Mouse (Mus musculus) hindbrain, embryonic 16.5 days (tissue): ENCODE results near the gene Tifa. TPM values are rescaled to one million over a fixed set of nuclear protein-coding genes. Genes with fewer than 3 reads are reported as not detected.

Experiments used
- ATAC-seq: fragments of 200-750 bp; cut with Nextera tagmentation; 2 replicates; pipeline ENCODE4 v1.8.0; 2017; ENCODE audit warnings: moderate TSS enrichment, moderate library complexity
- H3K27ac ChIP-seq: fragments of 300-500 bp; sonication (generic); 2 replicates; pipeline ENCODE4 v1.5.1; 2014; ENCODE audit warnings: low read depth, mild to moderate bottlenecking, control low read depth, low read length, moderate library complexity
- H3K27me3 ChIP-seq: fragments of 300-500 bp; sonication (generic); replicated peaks from 2 replicates; pipeline ENCODE4 v1.6.1; 2014; ENCODE audit warnings: low read length; ENCODE audit not compliant: control insufficient read depth, insufficient read depth
- H3K36me3 ChIP-seq: fragments of 300-500 bp; sonication (generic); 2 replicates; pipeline ENCODE4 v1.6.1; 2014; ENCODE audit warnings: mild to moderate bottlenecking, low read length, moderate library complexity, mixed read lengths; ENCODE audit not compliant: control insufficient read depth, insufficient read depth
- H3K4me1 ChIP-seq: fragments of 300-500 bp; sonication (generic); 2 replicates; pipeline ENCODE4 v1.6.1; 2014; ENCODE audit warnings: low read depth, low read length; ENCODE audit not compliant: control insufficient read depth, insufficient read depth
- H3K4me2 ChIP-seq: fragments of 300-500 bp; sonication (generic); 2 replicates; pipeline ENCODE4 v1.6.1; 2014; ENCODE audit warnings: mild to moderate bottlenecking, low read length, control low read depth, moderate library complexity
- H3K4me3 ChIP-seq: fragments of 300-500 bp; sonication (generic); 2 replicates; pipeline ENCODE4 v1.5.1; 2014; ENCODE audit warnings: mild to moderate bottlenecking, low read length, control low read depth, moderate library complexity
- H3K9ac ChIP-seq: fragments of 300-500 bp; sonication (generic); 2 replicates; pipeline ENCODE4 v1.6.1; 2014; ENCODE audit warnings: low read depth, mild to moderate bottlenecking, control low read depth, low read length, moderate library complexity
- H3K9me3 ChIP-seq: fragments of 300-500 bp; sonication (generic); 2 replicates; pipeline ENCODE4 v1.6.1; 2014; ENCODE audit warnings: mild to moderate bottlenecking, low read length, moderate library complexity; ENCODE audit not compliant: control insufficient read depth
- WGBS: fragments of 180-500 bp; shearing (Covaris S2); extraction: QIAGEN DNeasy Blood & Tissue Kit; methylation state at CpG from one replicate; pipeline ENCODE4 v1.1.7; 2014; 5-methylcytosine and 5-hydroxymethylcytosine counted together
- polyA plus RNA-seq: library from polyadenylated mRNA; unstranded; fragments of >200 nt; fragmentation: Nextera tagmentation; extraction: Ambion mirVana; gene quantifications from 2 replicates; pipeline ENCODE4 v1.2.1, GENCODE M21; 2015

The Tifa gene
- polyA plus RNA-seq, 1 experiment from 2014 or later = 2.8 TPM

GRCm38 (mm10) chr3:127862479-127862878, 72.9 kb downstream of the Tifa start:
- Histone ChIP-seq H3K4me2 (no peak overlapping the region), H3K4me1 (no peaks in the 10 kb centered on the region), H3K9me3 (0 out of 2 replicates have a peak, but pooled peaks cover 2% of the 10 kb centered on the region), H3K27me3 (no peaks in the 10 kb centered on the region), H3K36me3 (no peaks in the 10 kb centered on the region), H3K4me3 (no peak overlapping the region), H3K9ac (no peak overlapping the region), H3K27ac (no peak overlapping the region)
- WGBS = 66% methylated on average over 4 of the region's 4 CpGs
- ATAC-seq = no peak

GRCm38 (mm10) chr3:127863571-127863970, 74.0 kb downstream of the Tifa start:
- Histone ChIP-seq H3K27me3 (no peaks in the 10 kb centered on the region), H3K27ac (no peak overlapping the region), H3K4me2 (no peak overlapping the region), H3K9me3 (0 out of 2 replicates have a peak, but pooled peaks cover 2% of the 10 kb centered on the region), H3K36me3 (no peaks in the 10 kb centered on the region), H3K9ac (no peak overlapping the region), H3K4me3 (no peak overlapping the region), H3K4me1 (no peaks in the 10 kb centered on the region)
- no peak for ATAC-seq
- WGBS = 61% methylated on average over 3 of the region's 3 CpGs

- ATAC-seq = no peak
- Histone ChIP-seq H3K36me3 (no peaks in the 10 kb centered on the region), H3K4me2 (no peak overlapping the region), H3K4me1 (no peaks in the 10 kb centered on the region), H3K9me3 (no peaks in the 10 kb centered on the region), H3K4me3 (no peak overlapping the region), H3K27me3 (no peaks in the 10 kb centered on the region), H3K27ac (no peak overlapping the region), H3K9ac (no peak overlapping the region)
- WGBS = 37% methylated on average over 2 of the region's 2 CpGs
Observed at GRCm38 (mm10) chr3:127864242-127864641, 74.6 kb downstream of the Tifa start.

DNA sequence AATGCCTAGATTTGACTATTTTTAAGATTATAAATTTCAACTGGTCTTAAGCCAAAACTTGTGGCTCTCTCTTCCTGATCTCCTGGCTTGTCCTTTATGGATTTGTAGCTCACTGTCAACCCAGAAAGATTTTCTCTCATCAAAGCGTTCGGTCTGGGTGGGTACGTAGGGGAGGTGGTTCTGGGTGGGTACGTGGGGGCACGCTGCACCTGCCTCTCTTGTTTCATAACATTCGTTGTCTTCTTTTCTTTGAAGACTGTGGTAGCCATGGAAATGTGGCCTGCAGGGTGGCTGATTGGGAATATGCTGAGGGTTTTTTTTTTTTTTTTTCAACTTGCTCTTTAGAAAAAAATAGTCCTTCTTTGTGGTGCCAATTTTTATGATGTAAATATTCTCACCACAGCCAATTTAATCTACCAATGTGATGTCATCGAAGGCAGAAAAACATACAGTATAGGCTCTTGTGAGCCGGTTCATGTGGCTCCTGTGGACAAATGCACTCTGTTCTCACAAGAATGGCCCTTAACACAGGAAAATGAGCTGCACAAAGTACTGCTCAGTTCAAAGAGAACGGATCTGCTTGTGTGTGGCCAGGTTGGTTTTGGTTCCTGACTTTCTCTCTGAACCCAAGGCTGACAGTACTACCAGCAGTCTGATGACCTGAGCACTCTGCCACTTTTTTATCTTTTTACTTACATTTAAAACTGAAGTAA, 78.6 kb downstream of the Tifa start:
- Histone ChIP-seq H3K27me3 (no peaks in the 10 kb centered on the region), H3K4me3 (no peak overlapping the region), H3K36me3 (no peaks in the 10 kb centered on the region), H3K9ac (no peak overlapping the region), H3K4me1 (no peaks in the 10 kb centered on the region), H3K27ac (no peak overlapping the region), H3K9me3 (no peaks in the 10 kb centered on the region), H3K4me2 (no peak overlapping the region)
- ATAC-seq = no peak
- 39% methylated on average over 9 of the region's 9 CpGs for WGBS

GRCm38 (mm10) chr3:127868880-127869279, 79.3 kb downstream of the Tifa start:
- peak; percentile 69 for ATAC-seq
- Histone ChIP-seq H3K27me3 (no peaks in the 10 kb centered on the region), H3K4me1 (no peaks in the 10 kb centered on the region), H3K9me3 (no peaks in the 10 kb centered on the region), H3K27ac (no peak overlapping the region), H3K36me3 (no peaks in the 10 kb centered on the region), H3K4me2 (no peak overlapping the region), H3K4me3 (no peak overlapping the region), H3K9ac (no peak overlapping the region)
- 36% methylated on average over 5 of the region's 5 CpGs for WGBS

DNA sequence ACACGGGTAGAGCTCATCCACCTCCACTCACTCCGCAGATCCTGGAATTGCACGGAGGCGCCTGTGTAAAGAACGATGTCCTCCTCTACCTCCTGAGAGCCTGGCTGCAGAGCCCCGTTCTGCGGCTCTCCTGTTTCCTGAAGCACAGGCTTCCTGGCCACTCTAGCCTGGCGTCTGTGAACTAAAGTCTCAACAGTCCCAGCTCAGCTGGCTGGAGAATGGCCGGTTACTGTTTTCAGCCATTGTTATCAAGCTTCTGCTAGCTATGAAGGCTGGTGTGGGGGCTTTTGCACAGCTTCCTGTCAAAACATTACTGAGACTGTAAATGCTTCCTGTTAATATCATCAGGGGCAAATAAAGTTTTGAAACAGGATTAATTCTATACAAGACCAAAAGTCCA, 82.0 kb downstream of the Tifa start:
- Histone ChIP-seq H3K9ac (no peak overlapping the region), H3K27me3 (no peaks in the 10 kb centered on the region), H3K4me2 (no peak overlapping the region), H3K9me3 (no peaks in the 10 kb centered on the region), H3K4me1 (no peaks in the 10 kb centered on the region), H3K27ac (no peak overlapping the region), H3K4me3 (no peak overlapping the region), H3K36me3 (no peaks in the 10 kb centered on the region)
- ATAC-seq = no peak
- WGBS = 83% methylated on average over 9 of the region's 9 CpGs

DNA sequence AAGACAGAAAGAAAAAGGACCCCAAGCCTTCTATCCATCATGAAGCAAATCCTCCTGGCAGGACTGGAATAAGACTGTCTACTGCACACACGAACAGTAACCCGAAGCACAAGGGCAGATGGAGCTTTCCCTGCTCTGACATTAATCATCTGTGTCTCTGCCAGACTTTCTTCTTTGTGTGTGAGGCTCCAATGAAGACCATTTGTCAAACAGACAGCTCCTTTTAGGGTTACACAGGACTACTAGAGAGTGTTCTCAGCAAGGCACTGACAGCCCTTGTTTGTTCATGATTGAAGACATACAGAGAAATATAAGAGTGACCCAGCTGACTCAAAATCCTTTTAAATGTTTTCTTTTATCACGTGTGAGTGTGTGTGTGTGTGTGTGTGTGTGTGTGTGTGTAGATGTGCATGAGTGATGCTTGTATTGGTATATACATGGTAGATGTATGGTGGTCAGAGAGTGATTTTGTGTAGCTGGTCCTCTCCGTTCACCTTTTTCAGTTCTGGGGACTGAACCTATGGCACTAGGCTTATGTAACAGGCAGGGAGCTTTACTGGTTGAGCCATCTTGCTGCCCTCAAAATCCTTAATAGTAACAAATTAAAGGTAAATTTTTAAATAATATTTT, 84.8 kb downstream of the Tifa start:
- 27% methylated on average over 4 of the region's 4 CpGs for WGBS
- H3K9ac ChIP-seq = no peak overlapping the region
- no peaks in the 10 kb centered on the region for H3K27me3 ChIP-seq
- no peaks in the 10 kb centered on the region for H3K4me1 ChIP-seq
- H3K27ac ChIP-seq = no peak overlapping the region
- no peak overlapping the region for H3K4me2 ChIP-seq
- peak; percentile 98 for ATAC-seq
- H3K9me3 ChIP-seq = no peaks in the 10 kb centered on the region
- no peak overlapping the region for H3K4me3 ChIP-seq
- no peaks in the 10 kb centered on the region for H3K36me3 ChIP-seq

DNA sequence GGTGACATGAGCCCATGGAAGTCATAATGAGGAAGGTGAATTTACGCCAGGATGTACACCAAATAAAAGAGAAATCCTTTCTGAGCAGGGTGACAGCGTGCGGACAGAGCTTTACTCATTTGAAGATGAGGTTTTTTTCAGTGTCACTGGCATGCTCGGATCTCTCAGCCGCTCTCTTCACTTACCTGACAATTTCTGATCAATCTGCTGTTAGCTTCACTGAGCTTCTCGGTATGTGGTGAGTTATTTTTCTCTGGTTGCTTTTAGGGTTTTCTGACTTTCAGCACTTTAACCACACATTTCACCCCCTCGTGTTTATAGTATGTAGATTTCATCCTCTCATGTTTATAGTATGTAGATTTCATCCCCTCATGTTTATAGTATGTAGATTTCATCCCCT, 85.5 kb downstream of the Tifa start:
- Histone ChIP-seq H3K4me3 (no peak overlapping the region), H3K9me3 (no peaks in the 10 kb centered on the region), H3K27ac (no peak overlapping the region), H3K4me1 (no peaks in the 10 kb centered on the region), H3K36me3 (no peaks in the 10 kb centered on the region), H3K4me2 (no peak overlapping the region), H3K27me3 (no peaks in the 10 kb centered on the region), H3K9ac (no peak overlapping the region)
- 67% methylated on average over 7 of the region's 7 CpGs for WGBS
- no peak for ATAC-seq

DNA sequence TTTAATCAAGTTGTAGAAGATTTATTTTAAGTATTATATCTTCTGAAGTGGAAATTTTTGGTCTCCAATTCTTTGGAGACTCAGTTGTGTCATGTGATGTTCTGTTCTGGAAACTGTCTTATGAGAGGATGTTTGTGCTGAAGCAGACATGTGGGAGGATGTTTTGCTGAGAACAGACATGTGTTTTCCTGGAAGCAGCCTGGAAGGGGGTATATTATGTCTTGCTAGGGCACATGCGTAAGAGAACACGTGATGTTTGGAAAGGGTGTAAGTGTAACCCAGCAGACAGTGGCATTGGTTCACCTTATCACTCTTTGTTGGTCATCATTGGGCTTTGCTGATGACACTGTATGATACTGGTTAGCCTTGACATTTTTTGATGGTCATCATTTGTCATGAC, 85.9 kb downstream of the Tifa start:
- Histone ChIP-seq H3K27ac (no peak overlapping the region), H3K9ac (no peak overlapping the region), H3K27me3 (no peaks in the 10 kb centered on the region), H3K9me3 (no peaks in the 10 kb centered on the region), H3K4me3 (no peak overlapping the region), H3K4me2 (no peak overlapping the region), H3K36me3 (no peaks in the 10 kb centered on the region), H3K4me1 (no peaks in the 10 kb centered on the region)
- no peak for ATAC-seq
- WGBS = 87% methylated on average over 2 of the region's 2 CpGs
